Mouse (Mus musculus) embryonic fibroblast, embryonic 13.5 days (primary cell): ENCODE measurements around the gene Sap30bp.

Source experiments
- CTCF ChIP-seq: IDR thresholded peaks from 2 replicates; pipeline ENCODE4 v1.5.1; 2011; ENCODE audit warnings: mild to moderate bottlenecking, control low read depth, low read length, moderate library complexity, borderline replicate concordance; ENCODE audit not compliant: insufficient read depth
- POLR2A ChIP-seq: IDR thresholded peaks from 2 replicates; pipeline ENCODE4 v1.6.1; 2011; ENCODE audit warnings: low read depth, mild to moderate bottlenecking, control low read depth, low read length, moderate library complexity

DNA sequence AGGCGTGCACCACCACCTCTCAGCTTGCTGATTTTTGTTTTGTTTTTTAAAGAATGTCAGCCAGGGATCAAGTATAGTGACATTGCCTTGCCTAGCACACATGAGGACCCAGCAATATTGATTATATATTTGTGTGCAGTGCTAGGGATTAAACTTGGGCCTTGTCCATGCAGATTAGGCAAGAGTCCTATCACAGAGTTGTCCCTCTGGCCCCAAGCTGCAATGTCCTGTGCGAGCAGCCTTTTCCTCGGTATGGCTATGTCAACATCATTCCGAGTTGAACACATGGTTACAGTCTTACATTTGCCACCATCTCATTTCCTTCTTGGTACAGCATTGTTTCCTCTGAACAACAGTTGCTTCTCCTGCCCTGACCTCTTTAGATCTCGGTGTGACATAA, 14.0 kb upstream of the Sap30bp start:
- TF ChIP-seq CTCF (no peak), POLR2A (no peak)
